Mouse (Mus musculus) ES-Bruce4 (cell line): ENCODE data around the gene Ap2b1. TPM values are rescaled to one million over a fixed set of nuclear protein-coding genes. Genes with fewer than 3 reads are reported as not detected.

Source experiments
- H3K27ac ChIP-seq: 2 replicates; pipeline ENCODE4 v1.5.1; 2012; ENCODE audit warnings: low read length, inconsistent platforms; ENCODE audit not compliant: insufficient read depth
- H3K27me3 ChIP-seq: 2 replicates; pipeline ENCODE4 v1.6.1; 2012; ENCODE audit warnings: mild to moderate bottlenecking, low read length, inconsistent platforms; ENCODE audit not compliant: control insufficient read depth, poor library complexity, insufficient read depth, severe bottlenecking
- H3K36me3 ChIP-seq: 2 replicates; pipeline ENCODE4 v1.6.1; 2012; ENCODE audit warnings: inconsistent platforms, mild to moderate bottlenecking, low read length, moderate library complexity; ENCODE audit not compliant: control insufficient read depth, poor library complexity, insufficient read depth, severe bottlenecking
- H3K4me1 ChIP-seq: one replicate; pipeline ENCODE4 v1.8.1; 2011; ENCODE audit warnings: low read length; ENCODE audit not compliant: control insufficient read depth, insufficient read depth
- H3K4me3 ChIP-seq: 2 replicates; pipeline ENCODE4 v1.5.1; 2011; ENCODE audit warnings: low read depth, mild to moderate bottlenecking, low read length
- H3K9ac ChIP-seq: 2 replicates; pipeline ENCODE4 v1.6.1; 2012; ENCODE audit warnings: low read depth, mild to moderate bottlenecking, inconsistent platforms; ENCODE audit not compliant: poor library complexity, severe bottlenecking
- H3K9me3 ChIP-seq: replicated peaks from 2 replicates; pipeline ENCODE4 v1.6.1; 2012; ENCODE audit warnings: mild to moderate bottlenecking, low read length, inconsistent platforms; ENCODE audit not compliant: control insufficient read depth, poor library complexity, insufficient read depth, severe bottlenecking
- CTCF ChIP-seq: IDR thresholded peaks from one replicate; pipeline ENCODE4 v1.8.1; 2011; ENCODE audit warnings: low read depth, low read length
- EP300 ChIP-seq: IDR thresholded peaks from 2 replicates; pipeline ENCODE4 v1.6.1; 2011; ENCODE audit warnings: low read depth, low read length; ENCODE audit not compliant: insufficient read depth
- POLR2A ChIP-seq: IDR thresholded peaks from one replicate; pipeline ENCODE4 v1.8.1; 2011; ENCODE audit warnings: low read length; ENCODE audit not compliant: insufficient read depth
- polyA plus RNA-seq: library from polyadenylated mRNA; stranded (reverse); fragments of >200 nt; gene quantifications from 2 replicates; pipeline ENCODE4 v1.2.4, GENCODE M21; 2011; ENCODE audit warnings: low read depth; ENCODE audit not compliant: missing spikeins, insufficient read depth, insufficient read length

Gene Ap2b1
- polyA plus RNA-seq, 1 experiment = 196 TPM

DNA sequence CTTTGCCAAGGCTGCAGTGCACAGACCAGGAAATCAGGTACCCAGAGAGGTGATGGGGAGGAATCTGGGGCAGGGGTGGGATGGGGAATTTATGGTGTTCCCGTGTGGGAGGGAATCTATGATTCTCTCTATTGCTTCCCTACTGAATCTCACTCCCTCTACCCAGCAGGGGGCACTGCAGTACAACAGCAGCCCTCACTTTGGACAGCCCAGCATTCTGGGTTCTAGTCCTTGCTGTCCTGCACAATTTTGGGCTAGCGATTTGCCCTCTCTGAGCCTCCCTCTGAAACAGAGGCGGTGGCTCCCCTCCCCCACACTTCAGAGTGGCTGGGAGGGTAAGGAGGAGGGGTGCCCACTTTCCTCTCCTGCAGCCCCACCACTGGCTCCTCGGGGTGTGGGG lies 121.5 kb downstream of the Ap2b1 start:
- no peak overlapping the region for H3K9ac ChIP-seq
- TF ChIP-seq POLR2A = no peak
- peak; percentile 78 for TF ChIP-seq CTCF
- H3K4me3 ChIP-seq = no peak overlapping the region
- H3K27ac ChIP-seq = no peak overlapping the region
- H3K27me3 ChIP-seq = no peaks in the 10 kb centered on the region
- no peaks in the 10 kb centered on the region for H3K4me1 ChIP-seq
- no peaks in the 10 kb centered on the region for H3K36me3 ChIP-seq
- no peaks in the 10 kb centered on the region for H3K9me3 ChIP-seq

DNA sequence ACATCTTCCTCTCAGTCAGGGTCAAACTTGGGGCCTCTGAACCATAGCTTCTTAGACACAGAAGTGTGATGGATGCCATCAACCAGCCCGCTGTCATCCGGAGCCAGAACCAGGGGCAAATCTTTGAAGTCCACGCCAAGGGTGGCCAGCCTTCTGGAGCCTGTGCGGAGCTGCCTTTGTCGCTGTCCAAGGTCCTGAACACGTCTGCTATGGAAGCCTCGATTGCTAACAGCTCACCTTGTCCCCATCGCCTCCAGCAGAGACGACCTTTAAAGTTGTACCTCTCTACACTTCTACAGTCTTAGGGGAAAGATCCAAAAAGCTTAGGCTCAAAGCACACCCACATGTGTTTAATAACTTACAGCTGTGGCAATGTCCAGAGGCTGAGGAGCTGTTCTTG lies 122.5 kb downstream of the Ap2b1 start:
- no peaks in the 10 kb centered on the region for H3K9me3 ChIP-seq
- no peak overlapping the region for H3K9ac ChIP-seq
- TF ChIP-seq EP300 (no peak), POLR2A (no peak), CTCF (no peak)
- H3K27me3 ChIP-seq = no peaks in the 10 kb centered on the region
- no peak overlapping the region for H3K4me3 ChIP-seq
- H3K36me3 ChIP-seq = no peaks in the 10 kb centered on the region
- no peak overlapping the region for H3K27ac ChIP-seq
- H3K4me1 ChIP-seq = no peaks in the 10 kb centered on the region

DNA sequence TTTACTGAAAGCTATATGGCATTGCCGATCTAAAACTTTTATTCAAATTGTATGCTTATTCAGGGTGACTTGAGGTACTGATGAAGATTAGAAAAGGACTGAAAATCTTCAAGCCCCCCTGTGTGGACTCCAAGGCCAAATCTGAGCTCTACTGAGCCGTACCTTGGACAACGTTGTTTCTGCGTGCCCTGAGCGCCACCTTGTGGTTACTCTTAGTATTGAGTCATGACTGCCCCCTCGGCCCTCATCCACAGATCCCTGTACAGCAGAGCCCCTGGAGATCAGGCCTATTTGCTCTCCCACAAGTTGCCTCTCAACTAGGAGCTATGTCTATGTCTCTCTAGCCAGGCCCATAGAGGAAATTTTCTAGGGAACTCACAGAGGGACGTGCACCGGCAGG lies 125.9 kb downstream of the Ap2b1 start:
- no peak overlapping the region for H3K27ac ChIP-seq
- H3K9me3 ChIP-seq = no peaks in the 10 kb centered on the region
- H3K9ac ChIP-seq = no peak overlapping the region
- TF ChIP-seq CTCF (peak; percentile 98), EP300 (no peak)
- H3K27me3 ChIP-seq = no peaks in the 10 kb centered on the region
- no peaks in the 10 kb centered on the region for H3K36me3 ChIP-seq
- no peaks in the 10 kb centered on the region for H3K4me1 ChIP-seq
- H3K4me3 ChIP-seq = no peak overlapping the region

DNA sequence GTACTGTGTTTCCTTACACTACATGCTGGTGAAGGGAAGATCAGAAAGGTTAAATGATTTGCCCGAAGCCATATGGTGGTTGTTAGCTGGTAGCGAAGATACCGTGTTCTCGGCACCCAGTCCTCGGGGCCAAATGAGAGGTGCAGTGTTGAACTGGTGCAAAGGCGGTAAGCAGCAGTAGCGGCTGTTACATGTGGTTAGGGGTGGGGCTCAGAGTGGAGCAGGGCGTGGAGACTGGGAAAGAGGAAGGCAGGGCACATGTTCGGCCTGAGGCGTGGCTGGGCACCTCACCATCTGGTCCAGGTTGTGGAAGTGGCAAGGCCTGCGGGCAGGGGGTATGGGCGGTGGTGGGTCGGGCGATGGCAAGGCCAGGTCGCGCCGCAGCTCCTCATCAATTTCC lies 128.1 kb downstream of the Ap2b1 start:
- H3K36me3 ChIP-seq = no peaks in the 10 kb centered on the region
- no peak for TF ChIP-seq POLR2A
- TF ChIP-seq EP300 = no peak
- TF ChIP-seq CTCF = no peak
- 0 out of 2 replicates have a peak overlapping the region, but pooled peaks have one; percentile 6 for H3K9ac ChIP-seq
- peak overlapping the region; percentile 43 for H3K4me3 ChIP-seq
- H3K9me3 ChIP-seq = no peaks in the 10 kb centered on the region
- no peaks in the 10 kb centered on the region for H3K27me3 ChIP-seq
- no peaks in the 10 kb centered on the region for H3K4me1 ChIP-seq
- no peak overlapping the region for H3K27ac ChIP-seq

DNA sequence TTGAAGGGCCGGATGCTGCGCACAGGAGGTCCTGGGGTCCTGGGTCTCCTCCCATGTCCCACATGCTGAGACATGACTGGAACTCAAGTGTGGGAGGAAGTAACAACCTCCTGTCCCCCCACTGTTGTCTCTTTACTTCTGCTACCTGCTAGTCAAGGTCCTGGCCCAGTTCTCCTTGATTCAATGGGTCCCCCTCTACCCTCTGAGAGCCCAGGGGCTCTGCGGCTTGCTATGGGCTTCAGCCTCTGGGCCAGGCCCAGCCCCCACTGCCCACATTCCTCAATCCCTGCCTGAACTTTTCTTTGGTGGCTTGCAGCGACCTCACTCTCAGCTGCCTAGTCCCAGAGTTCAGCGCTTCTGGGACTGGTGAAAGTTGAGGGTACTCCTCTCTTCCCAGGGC lies 130.5 kb downstream of the Ap2b1 start, which contains the start of gene Gas2l2:
Gene Gas2l2, minus strand, starts transcription at position 101 of the 400 bp plus-strand sequence.
- Histone ChIP-seq H3K9ac (no peak within 1 kb of the TSS), H3K4me3 (no peak within 1 kb of the TSS), H3K4me1 (no peaks in the 10 kb centered on the region), H3K9me3 (no peaks in the 10 kb centered on the region), H3K36me3 (no peaks in the 10 kb centered on the region), H3K27ac (no peak within 1 kb of the TSS), H3K27me3 (no peaks in the 10 kb centered on the region)
- TF ChIP-seq CTCF (no peak), EP300 (no peak), POLR2A (no peak)

DNA sequence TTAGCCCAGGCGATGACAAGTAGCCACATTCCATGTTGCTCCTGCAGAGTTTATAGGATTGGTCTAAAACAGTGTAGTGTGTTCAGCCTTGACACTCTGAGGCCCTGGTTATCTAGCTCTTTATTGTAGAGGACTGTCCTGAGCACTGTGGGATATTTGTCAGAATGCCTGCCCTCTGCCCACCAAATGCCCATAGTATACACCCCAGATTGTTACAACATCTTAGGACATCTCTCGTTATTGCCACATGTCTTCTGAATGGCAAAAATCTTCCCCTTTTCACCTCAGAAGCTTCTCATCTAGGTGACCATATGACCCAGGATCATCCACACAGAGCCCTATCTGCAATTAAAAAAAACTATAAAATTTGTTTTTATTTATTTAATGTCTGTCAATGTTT lies 133.7 kb downstream of the Ap2b1 start:
- Histone ChIP-seq H3K4me3 (no peak overlapping the region), H3K27me3 (no peaks in the 10 kb centered on the region), H3K9ac (no peak overlapping the region), H3K27ac (no peak overlapping the region), H3K4me1 (no peaks in the 10 kb centered on the region), H3K36me3 (no peaks in the 10 kb centered on the region), H3K9me3 (no peaks in the 10 kb centered on the region)
- TF ChIP-seq EP300 (no peak), POLR2A (no peak), CTCF (no peak)
